Mouse (Mus musculus) MEL-GATA-1-ER (cell line): Measurements from ENCODE around the gene Gripap1.

ENCODE experiments used
- DNase-seq: peaks from one replicate; pipeline ENCODE4 v3.0.0-alpha.2; 2012; ENCODE audit warnings: low read depth; ENCODE audit errors: extremely low read depth

The Gripap1 gene

GRCm38 (mm10) chrX:7867141-7867540 lies 77.6 kb downstream of the Gripap1 start:
- no peak for DNase-seq

GRCm38 (mm10) chrX:7868506-7868905 lies 78.9 kb downstream of the Gripap1 start:
- no peak for DNase-seq

GRCm38 (mm10) chrX:7869826-7870225 lies 80.3 kb downstream of the Gripap1 start:
- no peak for DNase-seq
